ENCODE assay signal across 9 mouse cellular contexts in genomic region chr13:56159016-56159601, GRCm38 (mm10). TPM values are rescaled to one million over a fixed set of nuclear protein-coding genes. Genes with fewer than 3 reads are reported as not detected.
DNase-seq lines count a peak whose midpoint lies in the region; ATAC-seq and TF ChIP-seq lines count a peak whose summit lies in the region.
"Had no signal": no experiment of that assay in that cellular context is flagged by ENCODE, and none has a peak within 500 bp of the region (broad histone marks: within the 10 kb centered on the region; RNA-seq: fewer than 3 reads in every experiment).

No protein-coding gene starts in this region.

- no peak for TF ChIP-seq CTCF in liver, postnatal 0 days (IDR thresholded peaks at IDR 0.05; ENCODE audit: low read depth)

- H3K27ac ChIP-seq in forebrain, embryonic 10.5 days = peak overlapping the region; percentile 76
- no peak overlapping the region for H3K27ac ChIP-seq in forebrain, embryonic 12.5 days
- H3K27ac ChIP-seq in liver, postnatal 0 days (ENCODE audit: low read depth) = peak overlapping the region; percentile 57; the same call in 1 of the 2 replicates
- no peak overlapping the region for H3K27ac ChIP-seq in forebrain, embryonic 11.5 days (ENCODE audit: low read depth, low read length)

- peaks cover 5% of the 10 kb centered on the region for H3K27me3 ChIP-seq in forebrain, embryonic 10.5 days (ENCODE audit: poor library complexity, severe bottlenecking)
- no peaks in the 10 kb centered on the region; the same call in 1 of the 2 replicates for H3K27me3 ChIP-seq in forebrain, embryonic 12.5 days
- H3K27me3 ChIP-seq in liver, postnatal 0 days (ENCODE audit: insufficient read depth, low read length) = no peaks in the 10 kb centered on the region
- H3K27me3 ChIP-seq in forebrain, embryonic 11.5 days (ENCODE audit: control insufficient read depth, insufficient read depth, low read length) = no peaks in the 10 kb centered on the region

- no peaks in the 10 kb centered on the region for H3K36me3 ChIP-seq in forebrain, embryonic 10.5 days (replicated peaks)
- H3K36me3 ChIP-seq in forebrain, embryonic 12.5 days (replicated peaks) = no peaks in the 10 kb centered on the region
- H3K36me3 ChIP-seq in liver, postnatal 0 days (replicated peaks; ENCODE audit: insufficient read depth, low read length) = no peaks in the 10 kb centered on the region
- H3K36me3 ChIP-seq in forebrain, embryonic 11.5 days (ENCODE audit: control insufficient read depth, insufficient read depth, low read length) = no peaks in the 10 kb centered on the region

- TF ChIP-seq EP300 in liver, postnatal 0 days (IDR thresholded peaks at IDR 0.05; ENCODE audit: low read depth) = no peak

- WGBS in forebrain, embryonic 10.5 days = 74% methylated on average over 14 of the region's 14 CpGs
- 85% methylated on average over 14 of the region's 14 CpGs for WGBS in forebrain, embryonic 12.5 days
- 38% methylated on average over 14 of the region's 14 CpGs for WGBS in liver, postnatal 0 days (ENCODE audit: insufficient replicate concordance)
- 73% methylated on average over 14 of the region's 14 CpGs for WGBS in forebrain, embryonic 11.5 days

- H3K4me1 ChIP-seq in forebrain, embryonic 10.5 days = peaks cover 45% of the 10 kb centered on the region
- H3K4me1 ChIP-seq in forebrain, embryonic 12.5 days = peaks cover 3% of the 10 kb centered on the region
- H3K4me1 ChIP-seq in liver, postnatal 0 days (ENCODE audit: insufficient read depth) = peaks cover 18% of the 10 kb centered on the region; the same call in 1 of the 2 replicates
- H3K4me1 ChIP-seq in forebrain, embryonic 11.5 days (replicated peaks; ENCODE audit: control insufficient read depth, insufficient read depth, low read length) = no peaks in the 10 kb centered on the region

- no peak for DNase-seq in forebrain, embryonic 10.5 days (ENCODE audit: extremely low spot score, low spot score)
- DNase-seq in lung, postnatal 10 days = peak; percentile 32
- DNase-seq in lung, postnatal 36 days = no peak
- DNase-seq in liver, postnatal 0 days = peak; percentile 63
- DNase-seq in thymus, postnatal 25 days = peak; percentile 48
- DNase-seq in left cerebral cortex, postnatal 14 days (ENCODE audit: low spot score in 2 of 2) = no peak
- no peak for DNase-seq in forebrain, embryonic 11.5 days (ENCODE audit: low spot score)
- DNase-seq: forebrain, postnatal 0 days had no signal

- H3K9ac ChIP-seq in forebrain, embryonic 12.5 days = no peak overlapping the region
- H3K9ac ChIP-seq in liver, postnatal 0 days (replicated peaks) = no peak overlapping the region
- H3K9ac ChIP-seq in forebrain, embryonic 11.5 days (ENCODE audit: low read length) = no peak overlapping the region
- H3K9ac ChIP-seq: forebrain, postnatal 0 days had no signal

- ATAC-seq in forebrain, embryonic 12.5 days (ENCODE audit: low FRiP score) = no peak
- peak; percentile 62; the same call in 1 of the 2 replicates for ATAC-seq in liver, postnatal 0 days
- ATAC-seq in forebrain, embryonic 11.5 days (replicated peaks; ENCODE audit: low FRiP score) = no peak
- ATAC-seq: forebrain, postnatal 0 days had no signal

- no peaks in the 10 kb centered on the region for H3K9me3 ChIP-seq in forebrain, embryonic 10.5 days
- no peaks in the 10 kb centered on the region for H3K9me3 ChIP-seq in forebrain, embryonic 12.5 days
- H3K9me3 ChIP-seq in liver, postnatal 0 days (ENCODE audit: low read length) = no peaks in the 10 kb centered on the region
- no peaks in the 10 kb centered on the region for H3K9me3 ChIP-seq in forebrain, embryonic 11.5 days (ENCODE audit: control insufficient read depth, low read length)

- intact Hi-C loops in left cerebral cortex, postnatal 14 days (cut with DNase I) = no loop called here

- H3K4me3 ChIP-seq in forebrain, embryonic 10.5 days = no peak overlapping the region
- H3K4me3 ChIP-seq in forebrain, embryonic 12.5 days (replicated peaks) = no peak overlapping the region
- no peak overlapping the region for H3K4me3 ChIP-seq in liver, postnatal 0 days (ENCODE audit: low read depth, low read length)
- H3K4me3 ChIP-seq in forebrain, embryonic 11.5 days (ENCODE audit: low read depth, low read length) = no peak overlapping the region

- H3K4me2 ChIP-seq in forebrain, embryonic 12.5 days = no peak overlapping the region
- H3K4me2 ChIP-seq in liver, postnatal 0 days (ENCODE audit: low read depth, low read length) = no peak overlapping the region
- H3K4me2 ChIP-seq in forebrain, embryonic 11.5 days (ENCODE audit: low read depth, low read length, severe bottlenecking) = no peak overlapping the region

RNA-seq across cellular contexts. Expression of gene Tifab, which starts 19.6 kb away (rescaled TPM):
- 0.97 and 1.2 TPM in 2 replicates for polyA plus RNA-seq in forebrain, embryonic 10.5 days (2016; fragmentation: Nextera tagmentation; extraction: Ambion mirVana)
- polyA plus RNA-seq in forebrain, embryonic 12.5 days (2016; fragmentation: Nextera tagmentation; extraction: Ambion mirVana) = 0.64 and 0.77 TPM in 2 replicates
- polyA plus RNA-seq in liver, postnatal 0 days (2015; fragmentation: Nextera tagmentation; extraction: Ambion mirVana) = 6.8 and 8.2 TPM in 2 replicates
- total RNA-seq in left cerebral cortex, postnatal 14 days (2021) = 1 to 10 TPM; 1.5 to 1.8 TPM
- 0.11 and 0.13 TPM in 2 replicates for polyA plus RNA-seq in forebrain, embryonic 11.5 days (2014; fragmentation: Nextera tagmentation; extraction: Ambion mirVana)

RNA-seq across cellular contexts. Expression of gene H2afy, which starts 22.9 kb away (rescaled TPM):
- 554 and 558 TPM in 2 replicates for polyA plus RNA-seq in forebrain, embryonic 10.5 days (2016; fragmentation: Nextera tagmentation; extraction: Ambion mirVana)
- 651 and 663 TPM in 2 replicates for polyA plus RNA-seq in forebrain, embryonic 12.5 days (2016; fragmentation: Nextera tagmentation; extraction: Ambion mirVana)
- polyA plus RNA-seq in liver, postnatal 0 days (2015; fragmentation: Nextera tagmentation; extraction: Ambion mirVana) = 84.3 and 87.4 TPM in 2 replicates
- total RNA-seq in left cerebral cortex, postnatal 14 days (2021) = 100 to 1,000 TPM in 1 of 2 experiments, 10 to 100 TPM in 1; 97.2 to 108 TPM
- polyA plus RNA-seq in forebrain, embryonic 11.5 days (2014; fragmentation: Nextera tagmentation; extraction: Ambion mirVana) = 685 and 702 TPM in 2 replicates

Comparison
In these comparisons a context has a peak if more than half of its experiments do, and no peak if none do; other contexts are left out.
1. DNase-seq: peak in lung, postnatal 10 days (single experiment), liver, postnatal 0 days (single experiment) and thymus, postnatal 25 days (single experiment); none in forebrain, embryonic 10.5 days (single experiment), lung, postnatal 36 days (single experiment), left cerebral cortex, postnatal 14 days (0 of 2) and forebrain, embryonic 11.5 days (single experiment).
2. H3K27ac ChIP-seq: peak in forebrain, embryonic 10.5 days (single experiment) and liver, postnatal 0 days (single experiment); none in forebrain, embryonic 12.5 days (single experiment) and forebrain, embryonic 11.5 days (single experiment).